Mouse (Mus musculus): ENCODE measurements around the gene Gm14296. TPM values are rescaled to one million over a fixed set of nuclear protein-coding genes. Genes with fewer than 3 reads are reported as not detected.
"Not testable (repeated sequence)": the region's sequence is repeated elsewhere in the genome, so short reads cannot be mapped to it uniquely, and the experiment has no call there.

Gm14296 gene
- 7.0 and 11.9 TPM in 2 replicates for polyA plus RNA-seq (2012; rRNA removed)
- 7.0 and 11.4 TPM in 2 replicates for polyA plus RNA-seq (2014; fragmentation: Nextera tagmentation; extraction: Ambion mirVana)

DNA sequence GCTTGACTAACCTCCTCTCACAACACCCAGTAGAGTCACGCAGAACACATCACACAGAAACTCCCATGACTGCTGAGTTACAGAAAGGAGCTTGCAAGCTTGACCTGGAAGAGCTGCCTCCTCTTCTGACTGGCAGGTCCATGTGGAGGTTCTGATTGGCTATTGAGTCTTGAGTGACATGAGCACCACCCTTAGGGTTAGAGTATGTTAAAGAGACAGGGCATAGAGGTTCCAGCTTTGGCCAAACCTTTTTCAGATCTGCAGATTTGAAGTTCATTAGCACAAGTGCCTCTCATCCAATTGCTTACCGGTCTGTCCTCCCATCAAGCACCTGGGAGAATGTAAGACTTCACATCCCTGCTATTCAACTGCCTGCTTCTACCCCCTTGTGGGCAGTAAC lies at the start of gene Gm14296:
Gene Gm14296 (minus strand): TSS at position 101 of the 400 bp plus-strand sequence.
- H3K4me3 ChIP-seq (replicated peaks; ENCODE audit: low read length); H3K27me3 ChIP-seq (ENCODE audit: control insufficient read depth, insufficient read depth, low read length); DNase-seq (ENCODE audit: low spot score); H3K9ac ChIP-seq (ENCODE audit: low read depth, low read length, severe bottlenecking); H3K36me3 ChIP-seq (ENCODE audit: control insufficient read depth, insufficient read depth, low read length); ATAC-seq (ENCODE audit: low FRiP score, low read depth); H3K9me3 ChIP-seq (ENCODE audit: control insufficient read depth, low read length); H3K27ac ChIP-seq (replicated peaks; ENCODE audit: low read depth, low read length); H3K4me1 ChIP-seq (ENCODE audit: control insufficient read depth, insufficient read depth, low read length); H3K4me2 ChIP-seq (replicated peaks; ENCODE audit: low read depth, low read length, severe bottlenecking): not testable (repeated sequence)
- no CpG with 5 or more reads among the region's 2 CpGs for WGBS

DNA sequence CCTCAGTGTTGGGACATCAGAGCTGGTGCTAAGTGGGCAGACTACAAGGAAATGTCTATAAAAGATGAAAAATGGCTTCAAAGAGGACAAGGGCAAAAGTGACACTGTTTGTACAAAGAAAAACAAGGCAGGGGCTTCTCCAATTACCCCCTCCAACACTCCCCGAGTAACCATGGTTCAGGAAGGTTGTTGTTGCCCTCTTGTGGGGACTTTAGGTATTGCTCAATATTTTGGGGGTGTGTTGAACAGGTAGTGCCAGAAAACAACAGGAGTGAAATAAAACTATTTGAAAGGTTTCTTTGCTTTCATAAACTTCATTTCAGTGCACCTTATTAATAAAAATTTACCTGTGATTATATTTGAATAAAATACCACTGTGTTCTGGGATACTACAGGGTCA lies 22.1 kb downstream of the Gm14296 start:
- not testable (repeated sequence) for H3K9ac ChIP-seq (ENCODE audit: low read depth, low read length, severe bottlenecking); H3K4me2 ChIP-seq (replicated peaks; ENCODE audit: low read depth, low read length, severe bottlenecking); H3K9me3 ChIP-seq (ENCODE audit: control insufficient read depth, low read length); H3K27ac ChIP-seq (replicated peaks; ENCODE audit: low read depth, low read length); H3K4me1 ChIP-seq (ENCODE audit: control insufficient read depth, insufficient read depth, low read length); ATAC-seq (ENCODE audit: low FRiP score, low read depth); H3K36me3 ChIP-seq (ENCODE audit: control insufficient read depth, insufficient read depth, low read length); DNase-seq (ENCODE audit: low spot score); H3K4me3 ChIP-seq (replicated peaks; ENCODE audit: low read length); H3K27me3 ChIP-seq (ENCODE audit: control insufficient read depth, insufficient read depth, low read length)
- no CpG with 5 or more reads among the region's 1 CpGs for WGBS

Other genes starting within 250 kb of the Gm14296 start
- 15.3 and 22.4 TPM in 2 replicates for gene Gm14305, start 219.5 kb downstream of the Gm14296 start, polyA plus RNA-seq (2012; rRNA removed)
- 29.3 and 31.9 TPM in 2 replicates for gene Gm14305, start 219.5 kb downstream of the Gm14296 start, polyA plus RNA-seq (2014; fragmentation: Nextera tagmentation; extraction: Ambion mirVana)
- gene Gm14295, start 129.2 kb downstream of the Gm14296 start, polyA plus RNA-seq (2012; rRNA removed) = 8.4 and 14.2 TPM in 2 replicates
- 14.4 and 18.5 TPM in 2 replicates for gene Gm14295, start 129.2 kb downstream of the Gm14296 start, polyA plus RNA-seq (2014; fragmentation: Nextera tagmentation; extraction: Ambion mirVana)
- gene Gm14408, start 96.7 kb downstream of the Gm14296 start, polyA plus RNA-seq (2012; rRNA removed) = not detected in 2 replicates
- not detected in 2 replicates for gene Gm14408, start 96.7 kb downstream of the Gm14296 start, polyA plus RNA-seq (2014; fragmentation: Nextera tagmentation; extraction: Ambion mirVana)
- 6.6 and 7.8 TPM in 2 replicates for gene Gm14419, start 73.1 kb upstream of the Gm14296 start, polyA plus RNA-seq (2012; rRNA removed)
- gene Gm14419, start 73.1 kb upstream of the Gm14296 start, polyA plus RNA-seq (2014; fragmentation: Nextera tagmentation; extraction: Ambion mirVana) = 10.6 and 14.6 TPM in 2 replicates
- gene Gm14401, start 146.5 kb upstream of the Gm14296 start, polyA plus RNA-seq (2012; rRNA removed) = not detected in 2 replicates
- gene Gm14401, start 146.5 kb upstream of the Gm14296 start, polyA plus RNA-seq (2014; fragmentation: Nextera tagmentation; extraction: Ambion mirVana) = 0.41 TPM in 1 of 2 replicates, not detected in the other

Measured in limb, embryonic 14.5 days (tissue).